Mouse (Mus musculus) stomach, embryonic 14.5 days (tissue): ENCODE data around the gene Chrnb4. TPM values are rescaled to one million over a fixed set of nuclear protein-coding genes. Genes with fewer than 3 reads are reported as not detected.

ENCODE experiments used
- polyA plus RNA-seq: library from polyadenylated mRNA; unstranded; fragments of >200 nt; fragmentation: Nextera tagmentation; extraction: Ambion mirVana; gene quantifications from 2 replicates; pipeline ENCODE4 v1.2.1, GENCODE M21; 2014

Chrnb4 gene
- polyA plus RNA-seq, 1 experiment from 2014 or later: 7.6 TPM

Other genes starting within 250 kb of the Chrnb4 start
- gene Ireb2, start 185.0 kb downstream of the Chrnb4 start, polyA plus RNA-seq: 43.4 and 46.8 TPM in 2 replicates
- gene Hykk, start 131.5 kb downstream of the Chrnb4 start, polyA plus RNA-seq: 4.8 and 5.3 TPM in 2 replicates
- 274 and 278 TPM in 2 replicates for gene Psma4, start 98.0 kb downstream of the Chrnb4 start, polyA plus RNA-seq
- 0.48 and 0.68 TPM in 2 replicates for gene AY074887, start 97.8 kb downstream of the Chrnb4 start, polyA plus RNA-seq
- gene Chrna5, start 67.9 kb downstream of the Chrnb4 start, polyA plus RNA-seq: 2.9 and 4.4 TPM in 2 replicates
- gene Chrna3, start 22.2 kb downstream of the Chrnb4 start, polyA plus RNA-seq: 13.4 TPM in 2 replicates
- gene Ube2q2, start 100.1 kb upstream of the Chrnb4 start, polyA plus RNA-seq: 24.8 and 35.2 TPM in 2 replicates
- 60.0 and 63.5 TPM in 2 replicates for gene Fbxo22, start 160.1 kb upstream of the Chrnb4 start, polyA plus RNA-seq